Mouse (Mus musculus): ENCODE data around the gene Tmed2. TPM values are rescaled to one million over a fixed set of nuclear protein-coding genes. Genes with fewer than 3 reads are reported as not detected.
"Not testable (repeated sequence)": the region's sequence is repeated elsewhere in the genome, so short reads cannot be mapped to it uniquely, and the experiment has no call there.

Tmed2 gene
- polyA plus RNA-seq (2015; fragmentation: Nextera tagmentation; extraction: Ambion mirVana), result 508 and 520 TPM in 2 replicates

DNA sequence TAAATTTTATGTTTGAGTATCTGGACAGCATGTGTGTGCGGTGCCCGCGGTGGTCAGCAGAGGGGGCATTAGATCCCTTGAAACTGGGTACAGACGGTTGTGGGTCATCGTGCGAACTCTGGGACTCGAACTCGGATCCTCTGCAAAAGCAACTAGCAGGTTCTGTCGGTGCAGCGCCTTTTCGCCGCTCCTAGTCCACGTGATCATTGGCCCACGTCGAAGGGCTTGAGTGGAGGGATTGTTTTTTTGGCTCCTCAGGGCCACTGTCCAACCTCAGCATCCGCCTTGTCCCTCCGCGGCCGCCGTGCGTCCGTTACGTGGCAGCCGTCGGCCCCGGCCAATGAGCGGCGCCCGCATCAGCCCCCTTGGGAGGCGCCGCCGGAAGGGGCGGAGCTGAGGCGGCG is at the start of gene Tmed2:
Gene Tmed2, plus strand, starts transcription at position 313 of the 404 bp plus-strand sequence.
- Histone ChIP-seq H3K27me3 (peaks cover 5% of the 10 kb centered on the region; the same call in 1 of the 2 replicates), H3K9me3 (no peaks in the 10 kb centered on the region), H3K4me1 (peaks cover 16% of the 10 kb centered on the region), H3K27ac (peak within 1 kb of the TSS; percentile 76), H3K4me3 (peak within 1 kb of the TSS; percentile 82), H3K9ac (peak within 1 kb of the TSS; percentile 97), H3K36me3 (peaks cover 29% of the 10 kb centered on the region), H3K4me2 (peak within 1 kb of the TSS; percentile 82)
- under 1% methylated on average over 28 of the region's 35 CpGs for WGBS
- ATAC-seq (ENCODE audit: insufficient number of reproducible peaks, insufficient read depth, low FRiP score, low TSS enrichment, low read depth), result peak; percentile 95

DNA sequence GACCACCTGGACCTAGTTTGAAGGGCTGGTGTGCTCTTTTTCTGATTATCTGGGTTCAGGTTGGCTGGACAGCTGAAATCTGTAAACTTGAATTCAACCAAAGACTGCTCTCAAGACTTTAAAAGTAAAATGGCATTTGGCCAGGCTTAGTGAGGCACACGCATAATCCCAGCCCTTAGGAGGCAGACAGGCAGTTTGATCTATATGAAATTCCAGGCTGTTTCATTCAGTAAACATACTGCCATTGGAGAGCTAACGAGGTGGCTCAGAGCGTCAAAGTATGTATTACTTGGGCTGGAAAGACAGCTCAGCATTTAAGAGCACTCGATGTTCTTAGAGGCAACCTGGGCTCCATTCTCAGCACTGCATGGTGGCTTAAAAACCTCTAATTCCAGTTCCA is 48.8 kb upstream of the Tmed2 start:
- Histone ChIP-seq H3K9me3 (no peaks in the 10 kb centered on the region), H3K9ac (no peak overlapping the region), H3K36me3 (peaks cover 72% of the 10 kb centered on the region), H3K27ac (no peak overlapping the region), H3K4me1 (no peaks in the 10 kb centered on the region), H3K27me3 (no peaks in the 10 kb centered on the region), H3K4me3 (no peak overlapping the region), H3K4me2 (no peak overlapping the region)
- 83% methylated on average over 4 of the region's 4 CpGs for WGBS
- no peak for ATAC-seq (ENCODE audit: insufficient number of reproducible peaks, insufficient read depth, low FRiP score, low TSS enrichment, low read depth)

DNA sequence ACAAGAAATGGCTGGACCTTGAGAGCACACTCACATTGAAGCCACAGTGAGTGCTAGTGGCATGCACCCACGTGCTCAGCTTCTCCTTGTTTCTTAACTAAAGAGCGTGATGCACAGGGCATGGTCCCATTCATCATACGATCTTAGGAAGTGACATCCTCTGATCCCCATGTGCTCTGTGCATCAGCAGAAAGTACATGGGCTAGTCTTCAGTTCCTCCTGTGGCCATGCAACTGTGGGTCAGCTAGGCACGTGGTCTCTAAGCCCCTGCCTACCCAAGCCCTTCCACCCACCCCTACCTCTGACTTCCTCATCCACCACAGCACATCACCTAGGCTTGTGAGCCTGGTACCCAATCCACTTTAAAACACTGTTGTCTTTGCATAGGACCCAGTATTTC is 47.9 kb upstream of the Tmed2 start:
- no peak overlapping the region for H3K4me2 ChIP-seq
- H3K4me1 ChIP-seq, result no peaks in the 10 kb centered on the region
- H3K9ac ChIP-seq, result no peak overlapping the region
- WGBS, result 89% methylated on average over 4 of the region's 4 CpGs
- H3K27me3 ChIP-seq, result no peaks in the 10 kb centered on the region
- H3K27ac ChIP-seq, result no peak overlapping the region
- no peak overlapping the region for H3K4me3 ChIP-seq
- no peaks in the 10 kb centered on the region for H3K9me3 ChIP-seq
- H3K36me3 ChIP-seq, result peaks cover 81% of the 10 kb centered on the region
- no peak for ATAC-seq (ENCODE audit: insufficient number of reproducible peaks, insufficient read depth, low FRiP score, low TSS enrichment, low read depth)

DNA sequence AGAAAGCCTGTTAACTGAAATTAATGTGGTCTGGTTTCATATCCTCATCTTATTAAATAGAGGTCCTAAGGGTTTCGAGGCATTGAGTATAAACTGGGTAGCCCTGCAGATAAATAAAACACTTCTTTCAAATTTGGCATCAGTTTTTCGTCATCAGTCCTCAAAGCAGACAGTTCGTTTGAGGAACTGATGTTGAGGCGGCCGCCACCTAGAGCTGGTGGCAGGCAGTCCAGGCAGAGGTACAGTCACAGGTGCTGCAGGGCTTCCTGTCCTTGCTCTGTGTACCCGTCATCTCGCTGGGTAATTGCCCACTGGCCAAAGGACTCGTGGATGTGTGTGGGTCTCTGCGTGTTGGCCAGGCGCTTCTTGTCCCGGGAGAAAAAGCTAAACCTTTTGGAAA is 47.0 kb upstream of the Tmed2 start:
- H3K27me3 ChIP-seq, result no peaks in the 10 kb centered on the region
- H3K4me3 ChIP-seq, result no peak overlapping the region
- H3K27ac ChIP-seq, result no peak overlapping the region
- H3K36me3 ChIP-seq, result peaks cover 89% of the 10 kb centered on the region
- H3K9me3 ChIP-seq, result no peaks in the 10 kb centered on the region
- no peaks in the 10 kb centered on the region for H3K4me1 ChIP-seq
- 87% methylated on average over 11 of the region's 11 CpGs for WGBS
- no peak for ATAC-seq (ENCODE audit: insufficient number of reproducible peaks, insufficient read depth, low FRiP score, low TSS enrichment, low read depth)
- H3K4me2 ChIP-seq, result no peak overlapping the region
- no peak overlapping the region for H3K9ac ChIP-seq

DNA sequence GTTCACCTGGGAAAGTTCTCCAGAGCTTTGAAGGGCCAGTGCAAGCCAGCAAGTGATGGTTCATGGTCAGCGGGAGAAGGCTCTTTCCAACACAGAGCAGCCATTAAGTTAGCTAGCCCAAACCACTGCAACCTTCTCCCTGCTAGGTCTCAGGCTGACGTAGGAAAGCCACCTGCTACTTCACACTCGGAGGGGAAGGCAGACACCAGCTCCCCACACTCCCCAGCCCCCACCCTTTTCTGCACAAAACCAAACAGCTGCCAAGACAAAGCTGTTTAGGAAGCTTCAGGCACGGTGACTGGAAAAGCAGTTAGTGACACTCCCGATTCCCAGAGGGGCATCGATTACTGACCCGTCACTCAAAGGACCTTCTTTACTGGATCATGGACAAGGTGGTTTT is 44.9 kb upstream of the Tmed2 start:
- no peak overlapping the region for H3K27ac ChIP-seq
- peaks cover 90% of the 10 kb centered on the region for H3K36me3 ChIP-seq
- no peak for ATAC-seq (ENCODE audit: insufficient number of reproducible peaks, insufficient read depth, low FRiP score, low TSS enrichment, low read depth)
- no peaks in the 10 kb centered on the region for H3K27me3 ChIP-seq
- H3K4me3 ChIP-seq, result no peak overlapping the region
- no peaks in the 10 kb centered on the region for H3K4me1 ChIP-seq
- no peaks in the 10 kb centered on the region for H3K9me3 ChIP-seq
- no peak overlapping the region for H3K9ac ChIP-seq
- no peak overlapping the region for H3K4me2 ChIP-seq
- 77% methylated on average over 7 of the region's 7 CpGs for WGBS

DNA sequence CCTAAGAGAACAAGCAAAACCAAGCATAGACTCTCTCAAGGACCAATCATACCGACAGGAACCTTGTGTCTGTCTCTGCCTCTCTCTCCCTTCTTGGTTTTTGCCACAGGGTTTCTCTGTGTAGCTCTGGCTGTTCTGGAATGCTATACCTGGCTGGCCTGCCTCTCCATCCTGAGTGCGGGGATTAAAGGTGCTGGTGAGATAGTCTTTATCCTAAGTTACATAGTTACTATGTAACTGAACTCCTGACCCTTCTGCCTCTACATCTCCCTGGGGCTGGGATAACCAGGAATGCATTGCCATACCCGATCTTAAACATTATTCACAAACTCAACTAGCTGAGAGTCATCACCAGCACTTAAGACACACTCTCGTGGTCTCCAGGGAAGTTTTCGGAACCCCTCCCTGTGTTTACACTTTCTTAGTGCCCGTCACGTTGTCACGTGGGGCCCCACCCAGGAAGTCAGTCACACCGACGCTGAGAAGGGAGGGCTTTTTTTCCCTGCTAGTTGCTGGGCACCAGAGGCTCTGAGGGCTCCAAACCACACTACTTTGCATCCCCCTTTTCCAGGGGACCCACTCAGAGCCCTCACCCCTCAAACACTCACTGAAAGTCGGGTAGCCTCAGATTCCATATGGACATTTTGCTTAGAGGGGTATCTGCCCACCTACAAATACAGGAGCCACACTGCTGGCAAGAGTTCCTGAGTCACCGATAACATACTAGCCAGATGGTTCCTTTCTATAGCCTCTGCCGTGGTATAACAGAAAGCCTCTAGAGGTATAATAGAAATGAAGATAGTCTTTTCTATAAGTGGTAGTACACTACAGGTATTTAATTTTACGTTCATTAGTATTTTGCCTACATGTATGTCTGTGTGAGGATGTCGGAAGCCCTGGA is 43.6 kb upstream of the Tmed2 start:
- H3K36me3 ChIP-seq, result peaks cover 90% of the 10 kb centered on the region
- no peak for ATAC-seq (ENCODE audit: insufficient number of reproducible peaks, insufficient read depth, low FRiP score, low TSS enrichment, low read depth)
- WGBS, result 80% methylated on average over 15 of the region's 15 CpGs
- no peaks in the 10 kb centered on the region for H3K27me3 ChIP-seq
- H3K9ac ChIP-seq, result no peak overlapping the region
- H3K9me3 ChIP-seq, result no peaks in the 10 kb centered on the region
- no peaks in the 10 kb centered on the region for H3K4me1 ChIP-seq
- no peak overlapping the region for H3K4me2 ChIP-seq
- no peak overlapping the region for H3K27ac ChIP-seq
- no peak overlapping the region for H3K4me3 ChIP-seq

DNA sequence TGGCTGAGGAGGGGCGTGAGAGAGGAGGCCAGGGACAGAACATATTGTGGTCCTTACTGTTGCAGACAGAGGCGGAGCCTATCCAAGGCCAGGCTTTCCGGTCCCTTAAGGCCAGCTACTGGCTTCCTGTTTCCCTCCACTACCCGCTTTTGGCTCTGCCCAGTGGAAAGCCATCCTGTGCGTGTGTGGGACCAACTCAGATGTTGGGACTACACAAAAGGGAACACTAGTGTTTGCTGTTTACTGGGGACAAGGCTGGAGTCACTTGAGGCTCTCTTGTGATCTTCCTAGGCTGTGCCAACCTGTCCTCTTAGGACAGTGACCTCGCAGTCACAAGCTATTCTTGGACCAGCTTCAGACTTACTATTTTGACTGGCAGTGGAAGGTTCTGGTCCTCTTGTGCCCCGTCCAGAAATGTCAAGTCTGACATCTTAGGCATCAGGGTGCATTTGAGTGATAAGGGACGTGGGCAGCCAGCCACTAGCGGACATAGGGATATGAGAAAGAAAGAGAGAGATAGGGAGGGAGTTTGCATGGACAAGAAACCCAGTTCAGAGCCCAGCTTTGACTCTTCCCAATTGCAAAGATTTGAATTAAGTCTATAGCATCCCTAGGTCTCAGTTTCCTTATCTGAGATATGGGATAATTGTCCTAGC is 42.1 kb upstream of the Tmed2 start:
- H3K4me1 ChIP-seq, result no peaks in the 10 kb centered on the region
- no peaks in the 10 kb centered on the region for H3K9me3 ChIP-seq
- H3K27me3 ChIP-seq, result no peaks in the 10 kb centered on the region
- no peak overlapping the region for H3K4me3 ChIP-seq
- WGBS, result 65% methylated on average over 9 of the region's 9 CpGs
- H3K36me3 ChIP-seq, result peaks cover 89% of the 10 kb centered on the region
- no peak overlapping the region for H3K27ac ChIP-seq
- H3K9ac ChIP-seq, result no peak overlapping the region
- no peak overlapping the region for H3K4me2 ChIP-seq
- ATAC-seq (ENCODE audit: insufficient number of reproducible peaks, insufficient read depth, low FRiP score, low TSS enrichment, low read depth), result no peak

DNA sequence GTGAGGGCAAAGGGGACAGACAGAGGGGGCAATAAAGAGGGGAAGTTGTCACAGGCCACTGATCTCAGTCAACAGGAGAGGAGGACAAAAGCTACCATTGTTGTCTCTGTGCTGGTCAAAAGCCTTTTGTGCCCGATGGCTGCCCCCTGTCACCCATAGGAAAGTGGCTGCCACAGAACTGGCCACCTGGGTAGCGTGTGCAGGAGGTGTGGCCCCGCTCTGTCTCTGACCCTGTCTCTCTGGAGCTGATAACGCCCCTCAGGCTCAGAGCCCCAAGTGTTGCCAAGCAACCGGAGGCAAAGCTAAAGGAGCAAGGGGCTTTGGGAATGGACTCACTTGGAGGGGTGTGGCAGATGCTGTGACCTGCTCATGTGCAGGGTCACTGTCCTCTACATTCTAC is 41.5 kb upstream of the Tmed2 start:
- no peak for ATAC-seq (ENCODE audit: insufficient number of reproducible peaks, insufficient read depth, low FRiP score, low TSS enrichment, low read depth)
- H3K36me3 ChIP-seq, result peaks cover 89% of the 10 kb centered on the region

DNA sequence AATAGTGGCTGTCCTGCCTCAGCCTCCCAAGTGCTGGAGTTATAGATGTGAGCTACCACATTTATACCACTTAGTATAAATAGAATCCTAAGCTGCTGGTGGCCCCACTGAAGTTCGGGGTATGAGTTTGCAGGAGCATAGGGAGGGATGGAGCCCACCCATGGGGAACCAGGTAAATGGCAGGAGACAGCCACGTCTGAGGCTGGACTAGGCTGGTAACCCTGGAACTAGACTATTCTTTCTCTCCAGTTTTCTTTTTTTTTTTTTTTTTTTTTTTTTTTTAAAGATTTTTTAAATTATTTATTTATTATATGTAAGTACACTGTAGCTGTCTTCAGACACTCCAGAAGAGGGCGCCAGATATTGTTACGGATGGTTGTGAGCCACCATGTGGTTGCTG is 40.5 kb upstream of the Tmed2 start:
- H3K36me3 ChIP-seq, result peaks cover 87% of the 10 kb centered on the region
- H3K4me1 ChIP-seq; H3K4me3 ChIP-seq; H3K9ac ChIP-seq; H3K4me2 ChIP-seq; H3K27ac ChIP-seq; H3K9me3 ChIP-seq; ATAC-seq (ENCODE audit: insufficient number of reproducible peaks, insufficient read depth, low FRiP score, low TSS enrichment, low read depth); H3K27me3 ChIP-seq: not testable (repeated sequence)
- WGBS, result 76% methylated on average over 4 of the region's 4 CpGs

More for the DNA sequence above, 41.5 kb upstream of the Tmed2 start:
- Histone ChIP-seq H3K4me2 (no peak overlapping the region), H3K27me3 (no peaks in the 10 kb centered on the region), H3K9me3 (no peaks in the 10 kb centered on the region), H3K9ac (no peak overlapping the region), H3K4me1 (no peaks in the 10 kb centered on the region), H3K4me3 (no peak overlapping the region), H3K27ac (no peak overlapping the region)
- 35% methylated on average over 5 of the region's 5 CpGs for WGBS

DNA sequence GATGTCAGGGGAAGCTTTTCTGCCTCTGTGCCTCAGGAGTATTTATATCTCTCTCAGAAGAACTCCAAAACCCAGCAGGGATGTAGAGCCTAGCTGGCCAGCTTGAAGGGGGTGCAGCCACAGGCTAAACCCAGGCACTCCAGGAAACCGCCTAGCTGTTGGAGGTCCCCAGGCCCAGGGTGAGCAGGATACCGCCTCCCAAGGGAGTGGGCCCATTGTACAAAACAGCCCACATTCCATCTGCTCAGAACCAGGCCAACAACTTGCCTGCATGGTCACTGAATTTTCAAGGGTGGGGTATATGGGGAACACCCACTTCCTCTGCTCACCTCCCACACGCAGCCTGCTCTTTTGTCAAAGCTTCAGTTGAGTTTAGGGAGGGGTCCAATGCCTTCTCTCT is 39.9 kb upstream of the Tmed2 start:
- no peak for ATAC-seq (ENCODE audit: insufficient number of reproducible peaks, insufficient read depth, low FRiP score, low TSS enrichment, low read depth)
- H3K4me3 ChIP-seq, result no peak overlapping the region
- H3K27ac ChIP-seq, result no peak overlapping the region
- no peak overlapping the region for H3K9ac ChIP-seq
- no peaks in the 10 kb centered on the region for H3K9me3 ChIP-seq
- H3K36me3 ChIP-seq, result peaks cover 86% of the 10 kb centered on the region
- no peaks in the 10 kb centered on the region for H3K27me3 ChIP-seq
- no peaks in the 10 kb centered on the region for H3K4me1 ChIP-seq
- WGBS, result 89% methylated on average over 3 of the region's 3 CpGs
- no peak overlapping the region for H3K4me2 ChIP-seq

DNA sequence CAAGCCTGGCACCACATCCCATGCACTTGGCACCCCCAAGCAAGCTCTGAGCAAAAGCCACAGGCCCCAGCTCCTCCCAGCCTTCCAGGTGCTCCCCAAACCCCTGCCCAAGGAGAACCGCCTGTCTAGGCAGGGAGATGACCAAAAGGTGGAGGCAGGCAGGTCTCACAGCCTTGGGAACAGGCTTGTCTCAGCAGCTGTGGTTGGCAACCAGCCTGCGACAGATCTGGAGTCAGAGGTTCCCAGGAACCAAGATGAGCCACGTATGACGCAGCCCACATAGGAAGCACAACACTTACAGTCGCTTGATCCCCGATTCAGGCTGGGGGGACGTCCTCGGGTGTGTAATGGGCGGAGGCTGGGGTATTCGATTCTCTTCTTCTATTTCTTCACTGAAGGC is 39.0 kb upstream of the Tmed2 start:
- H3K4me3 ChIP-seq, result no peak overlapping the region
- H3K27ac ChIP-seq, result no peak overlapping the region
- H3K4me1 ChIP-seq, result peaks cover 3% of the 10 kb centered on the region; the same call in 1 of the 2 replicates
- no peak overlapping the region for H3K9ac ChIP-seq
- H3K4me2 ChIP-seq, result no peak overlapping the region
- 91% methylated on average over 10 of the region's 10 CpGs for WGBS
- peaks cover 84% of the 10 kb centered on the region for H3K36me3 ChIP-seq
- no peaks in the 10 kb centered on the region for H3K9me3 ChIP-seq
- no peaks in the 10 kb centered on the region for H3K27me3 ChIP-seq
- no peak for ATAC-seq (ENCODE audit: insufficient number of reproducible peaks, insufficient read depth, low FRiP score, low TSS enrichment, low read depth)

DNA sequence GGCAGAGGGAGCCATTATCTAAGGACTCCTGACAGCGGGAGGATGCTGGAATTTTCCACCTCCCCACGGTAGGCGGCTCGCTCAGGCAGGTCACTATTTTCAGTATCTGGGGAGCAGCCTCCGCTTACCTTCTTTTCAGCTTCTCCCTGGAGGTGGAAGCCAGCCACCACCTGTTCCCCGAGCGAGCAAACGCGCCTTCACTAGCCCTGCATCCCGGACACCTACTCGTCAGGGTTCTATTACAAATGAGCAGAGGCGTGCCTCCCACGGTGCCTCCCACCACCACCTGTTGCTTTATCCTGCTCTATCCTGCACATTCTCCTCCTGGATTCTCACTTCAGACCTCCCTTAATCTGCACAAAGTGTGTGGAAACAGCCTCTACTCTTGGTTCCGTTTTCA is 36.8 kb upstream of the Tmed2 start:
- Histone ChIP-seq H3K4me1 (peaks cover 20% of the 10 kb centered on the region), H3K27me3 (no peaks in the 10 kb centered on the region), H3K4me2 (no peak overlapping the region), H3K9ac (0 out of 2 replicates have a peak overlapping the region, but pooled peaks have one; percentile 11), H3K4me3 (no peak overlapping the region), H3K36me3 (peaks cover 75% of the 10 kb centered on the region), H3K27ac (no peak overlapping the region), H3K9me3 (no peaks in the 10 kb centered on the region)
- WGBS, result 54% methylated on average over 14 of the region's 14 CpGs
- no peak for ATAC-seq (ENCODE audit: insufficient number of reproducible peaks, insufficient read depth, low FRiP score, low TSS enrichment, low read depth)

Measured in embryonic facial prominence, embryonic 13.5 days (tissue).